Mouse (Mus musculus) thymus, adult 2 months (tissue): ENCODE data around the gene Uhrf1bp1l. TPM values are rescaled to one million over a fixed set of nuclear protein-coding genes. Genes with fewer than 3 reads are reported as not detected.

Source experiments
- DNase-seq: peaks from one replicate; pipeline ENCODE4 v3.0.0; 2021
- H3K27ac ChIP-seq: fragments of 200-500 bp; 2 replicates; pipeline ENCODE4 v1.5.1; 2012; ENCODE audit warnings: low read length, control low read depth; ENCODE audit not compliant: control insufficient read depth, insufficient read depth
- H3K27me3 ChIP-seq: fragments of 200-500 bp; 2 replicates; pipeline ENCODE4 v1.6.1; 2012; ENCODE audit warnings: mild to moderate bottlenecking, low read length, moderate library complexity, mixed read lengths; ENCODE audit not compliant: control insufficient read depth, insufficient read depth
- H3K36me3 ChIP-seq: fragments of 200-500 bp; 2 replicates; pipeline ENCODE4 v1.6.1; 2012; ENCODE audit warnings: mild to moderate bottlenecking, low read length, moderate library complexity; ENCODE audit not compliant: control insufficient read depth, insufficient read depth
- H3K4me1 ChIP-seq: fragments of 200-500 bp; replicated peaks from 2 replicates; pipeline ENCODE4 v1.6.1; 2012; ENCODE audit warnings: low read length; ENCODE audit not compliant: control insufficient read depth, insufficient read depth
- H3K4me3 ChIP-seq: fragments of 200-500 bp; 2 replicates; pipeline ENCODE4 v1.5.1; 2012; ENCODE audit warnings: mild to moderate bottlenecking, low read length, control low read depth, moderate library complexity; ENCODE audit not compliant: control insufficient read depth, insufficient read depth
- CTCF ChIP-seq: fragments of 200-500 bp; IDR thresholded peaks from 2 replicates; pipeline ENCODE4 v1.5.1; 2012; ENCODE audit warnings: mild to moderate bottlenecking, control low read depth, low read length, moderate library complexity, borderline replicate concordance; ENCODE audit not compliant: control insufficient read depth, poor library complexity, insufficient read depth; ENCODE audit errors: extremely low read depth
- POLR2A ChIP-seq: fragments of 200-500 bp; IDR thresholded peaks from 2 replicates; pipeline ENCODE4 v1.6.1; 2012; ENCODE audit warnings: mild to moderate bottlenecking, low read length, control low read depth, moderate library complexity; ENCODE audit not compliant: control insufficient read depth, poor library complexity, insufficient read depth; ENCODE audit errors: extremely low read depth
- WGBS: fragments of 180-500 bp; shearing (Covaris S2); methylation state at CpG from one replicate; pipeline ENCODE4 v1.1.7; 2018; 5-methylcytosine and 5-hydroxymethylcytosine counted together
- polyA plus RNA-seq: library from polyadenylated mRNA; depleted of rRNA; stranded (reverse); fragments of >200 nt; gene quantifications from 2 replicates; pipeline ENCODE4 v1.2.3, GENCODE M21; 2012; rRNA removed

Gene Uhrf1bp1l
- polyA plus RNA-seq, 1 experiment = 20.7 TPM

GRCm38 (mm10) chr10:89855251-89855875 is 110.6 kb downstream of the Uhrf1bp1l start:
- H3K4me1 ChIP-seq = no peaks in the 10 kb centered on the region
- H3K27ac ChIP-seq = no peak overlapping the region
- H3K36me3 ChIP-seq = no peaks in the 10 kb centered on the region
- no peak for DNase-seq
- WGBS = 93% methylated on average over 5 of the region's 5 CpGs
- TF ChIP-seq POLR2A = no peak
- TF ChIP-seq CTCF = no peak
- H3K27me3 ChIP-seq = no peaks in the 10 kb centered on the region
- no peak overlapping the region for H3K4me3 ChIP-seq

GRCm38 (mm10) chr10:89856286-89856685 is 111.5 kb downstream of the Uhrf1bp1l start:
- DNase-seq = no peak
- Histone ChIP-seq H3K36me3 (no peaks in the 10 kb centered on the region), H3K4me3 (no peak overlapping the region), H3K4me1 (no peaks in the 10 kb centered on the region), H3K27ac (no peak overlapping the region), H3K27me3 (no peaks in the 10 kb centered on the region)
- no peak for TF ChIP-seq CTCF
- TF ChIP-seq POLR2A = no peak
- 97% methylated on average over 7 of the region's 7 CpGs for WGBS

- no peak for DNase-seq
Observed at GRCm38 (mm10) chr10:89868211-89868610, 123.4 kb downstream of the Uhrf1bp1l start.

GRCm38 (mm10) chr10:89868836-89869235 is 124.0 kb downstream of the Uhrf1bp1l start:
- H3K36me3 ChIP-seq = no peaks in the 10 kb centered on the region
- no peaks in the 10 kb centered on the region for H3K4me1 ChIP-seq
- H3K27ac ChIP-seq = no peak overlapping the region
- WGBS = 74% methylated on average over 3 of the region's 3 CpGs
- TF ChIP-seq CTCF (no peak), POLR2A (no peak)
- no peaks in the 10 kb centered on the region for H3K27me3 ChIP-seq
- no peak for DNase-seq
- H3K4me3 ChIP-seq = no peak overlapping the region

More at GRCm38 (mm10) chr10:89868211-89868610, 123.4 kb downstream of the Uhrf1bp1l start:
- 94% methylated on average over 4 of the region's 4 CpGs for WGBS
- H3K36me3 ChIP-seq = no peaks in the 10 kb centered on the region
- H3K4me3 ChIP-seq = no peak overlapping the region
- TF ChIP-seq POLR2A (no peak), CTCF (no peak)
- no peaks in the 10 kb centered on the region for H3K4me1 ChIP-seq
- no peak overlapping the region for H3K27ac ChIP-seq
- H3K27me3 ChIP-seq = no peaks in the 10 kb centered on the region

Other genes starting within 250 kb of the Uhrf1bp1l start
- 0.23 TPM in 2 replicates for gene Nr1h4, start 211.4 kb upstream of the Uhrf1bp1l start, polyA plus RNA-seq
- 0.10 and 0.12 TPM in 2 replicates for gene Slc17a8, start 123.7 kb upstream of the Uhrf1bp1l start, polyA plus RNA-seq
- 20.6 and 23.1 TPM in 2 replicates for gene Scyl2, start 58.7 kb upstream of the Uhrf1bp1l start, polyA plus RNA-seq
- gene Actr6, start 12.7 kb upstream of the Uhrf1bp1l start, polyA plus RNA-seq = 2.6 and 2.7 TPM in 2 replicates
- 0.08 and 0.24 TPM in 2 replicates for gene Anks1b, start 128.5 kb downstream of the Uhrf1bp1l start, polyA plus RNA-seq